Mouse (Mus musculus): ENCODE results near the gene Slc35b1. TPM values are rescaled to one million over a fixed set of nuclear protein-coding genes. Genes with fewer than 3 reads are reported as not detected.

Slc35b1 gene
- polyA plus RNA-seq, 1 experiment from 2014 or later, result 144 TPM

Other genes with a start within 250 kb of the Slc35b1 start
- not detected in 2 replicates for gene Dlx4, start 238.4 kb upstream of the Slc35b1 start, polyA plus RNA-seq (2015; fragmentation: Nextera tagmentation; extraction: Ambion mirVana)
- 0.20 TPM in 1 of 2 replicates, not detected in the other for gene Tac4, start 123.2 kb upstream of the Slc35b1 start, polyA plus RNA-seq (2015; fragmentation: Nextera tagmentation; extraction: Ambion mirVana)
- gene Kat7, start 74.4 kb upstream of the Slc35b1 start, polyA plus RNA-seq (2015; fragmentation: Nextera tagmentation; extraction: Ambion mirVana), result 56.8 and 63.6 TPM in 2 replicates
- gene Fam117a, start 47.7 kb upstream of the Slc35b1 start, polyA plus RNA-seq (2015; fragmentation: Nextera tagmentation; extraction: Ambion mirVana), result 2.4 and 4.3 TPM in 2 replicates
- 224 and 233 TPM in 2 replicates for gene Spop, start 29.4 kb downstream of the Slc35b1 start, polyA plus RNA-seq (2015; fragmentation: Nextera tagmentation; extraction: Ambion mirVana)
- gene Nxph3, start 129.9 kb downstream of the Slc35b1 start, polyA plus RNA-seq (2015; fragmentation: Nextera tagmentation; extraction: Ambion mirVana), result 1.8 and 2.0 TPM in 2 replicates
- 69.1 and 69.3 TPM in 2 replicates for gene Ngfr, start 203.0 kb downstream of the Slc35b1 start, polyA plus RNA-seq (2015; fragmentation: Nextera tagmentation; extraction: Ambion mirVana)

All from neural tube, embryonic 15.5 days (tissue).